Mouse (Mus musculus): ENCODE data around the gene Fam111a. TPM values are rescaled to one million over a fixed set of nuclear protein-coding genes. Genes with fewer than 3 reads are reported as not detected.

The Fam111a gene
- polyA plus RNA-seq, 1 experiment from 2014 or later = 5.3 TPM

GRCm38 (mm10) chr19:12502756-12503155, 42.8 kb upstream of the Fam111a start:
- H3K9ac ChIP-seq (ENCODE audit: low read depth, low read length) = no peak overlapping the region
- no peak for ATAC-seq
- WGBS = 95% methylated on average over 7 of the region's 7 CpGs
- no peak overlapping the region for H3K4me2 ChIP-seq (ENCODE audit: low read length)
- H3K4me1 ChIP-seq (ENCODE audit: control insufficient read depth, insufficient read depth, low read length) = peaks cover 28% of the 10 kb centered on the region
- no peaks in the 10 kb centered on the region for H3K36me3 ChIP-seq (ENCODE audit: control insufficient read depth, insufficient read depth, low read length)
- H3K4me3 ChIP-seq (ENCODE audit: low read depth, low read length) = no peak overlapping the region
- no peaks in the 10 kb centered on the region for H3K9me3 ChIP-seq (replicated peaks; ENCODE audit: control insufficient read depth, low read length, poor library complexity, severe bottlenecking)
- no peaks in the 10 kb centered on the region for H3K27me3 ChIP-seq (ENCODE audit: control insufficient read depth, insufficient read depth, low read depth, low read length)
- no peak overlapping the region for H3K27ac ChIP-seq (ENCODE audit: low read length)

DNA sequence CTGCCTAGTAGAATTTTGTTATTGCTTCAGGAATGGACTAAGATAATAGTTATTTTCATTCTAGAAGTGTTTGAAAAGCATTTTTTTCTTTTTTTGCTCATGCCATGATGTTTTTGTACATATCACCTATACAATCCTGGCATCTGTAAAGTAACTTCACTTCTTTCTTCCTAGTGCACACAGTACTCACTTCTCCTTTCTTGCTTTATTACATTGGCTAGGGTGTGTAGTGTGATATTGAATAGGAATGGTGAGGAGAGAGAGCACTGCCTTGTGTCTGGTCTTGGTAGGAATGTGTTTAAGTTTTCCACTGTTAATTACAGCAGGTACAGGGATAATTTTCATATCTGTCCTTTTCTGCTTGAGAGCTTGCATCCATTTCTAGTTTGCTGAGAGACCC, 30.9 kb upstream of the Fam111a start:
- no peaks in the 10 kb centered on the region for H3K27me3 ChIP-seq (ENCODE audit: control insufficient read depth, insufficient read depth, low read depth, low read length)
- no peaks in the 10 kb centered on the region for H3K36me3 ChIP-seq (ENCODE audit: control insufficient read depth, insufficient read depth, low read length)
- H3K4me2 ChIP-seq (ENCODE audit: low read length) = no peak overlapping the region
- ATAC-seq = no peak
- no peak overlapping the region for H3K9ac ChIP-seq (ENCODE audit: low read depth, low read length)
- no peaks in the 10 kb centered on the region for H3K4me1 ChIP-seq (ENCODE audit: control insufficient read depth, insufficient read depth, low read length)
- no peaks in the 10 kb centered on the region for H3K9me3 ChIP-seq (replicated peaks; ENCODE audit: control insufficient read depth, low read length, poor library complexity, severe bottlenecking)
- H3K27ac ChIP-seq (ENCODE audit: low read length) = no peak overlapping the region
- H3K4me3 ChIP-seq (ENCODE audit: low read depth, low read length) = no peak overlapping the region

DNA sequence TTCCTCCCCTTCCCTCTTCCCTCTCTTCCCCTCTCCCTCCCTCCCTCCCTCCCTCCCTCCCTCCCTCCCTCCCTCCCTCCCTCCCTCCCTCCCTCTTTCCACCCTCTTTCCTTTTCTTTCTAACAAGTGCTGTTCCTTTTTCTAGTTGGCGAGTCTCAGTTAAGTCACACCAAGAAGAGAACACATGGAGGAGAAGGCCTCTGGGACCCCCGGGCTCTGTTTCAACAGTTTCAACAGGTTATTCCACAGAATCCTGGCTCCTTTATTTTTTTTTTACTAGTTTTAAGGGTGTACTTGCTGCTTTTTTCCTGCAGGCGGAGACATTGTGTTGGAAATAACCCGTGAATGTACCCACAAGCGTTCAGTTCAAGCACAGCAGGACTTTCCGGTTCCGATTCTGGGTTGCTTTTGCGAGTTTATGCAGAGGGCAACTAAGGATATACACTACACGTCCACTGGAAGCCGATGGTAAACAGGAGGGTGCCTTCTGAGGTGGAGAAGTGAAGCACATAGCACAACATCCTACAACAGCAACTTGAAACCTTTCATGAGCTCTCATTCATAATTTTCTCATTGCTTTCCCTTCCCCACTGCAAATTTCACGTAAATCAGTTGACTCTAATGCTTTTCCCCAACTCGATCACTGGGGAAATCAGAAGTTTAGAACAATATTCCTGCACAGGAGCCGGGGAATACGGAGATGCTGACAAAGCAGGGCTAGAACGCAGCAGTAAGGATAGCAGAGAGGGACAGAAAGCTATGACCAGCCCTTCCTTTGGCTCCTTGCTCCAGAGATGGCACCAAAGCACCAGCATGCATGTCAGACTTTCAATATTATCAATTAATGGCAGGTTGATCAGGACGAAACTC, 27.6 kb upstream of the Fam111a start:
- Histone ChIP-seq H3K4me1 (ENCODE audit: control insufficient read depth, insufficient read depth, low read length) (no peaks in the 10 kb centered on the region), H3K36me3 (ENCODE audit: control insufficient read depth, insufficient read depth, low read length) (no peaks in the 10 kb centered on the region), H3K27ac (ENCODE audit: low read length) (peak overlapping the region; percentile 62), H3K9ac (ENCODE audit: low read depth, low read length) (peak overlapping the region; percentile 70), H3K4me3 (ENCODE audit: low read depth, low read length) (peak overlapping the region; percentile 46), H3K27me3 (ENCODE audit: control insufficient read depth, insufficient read depth, low read depth, low read length) (no peaks in the 10 kb centered on the region), H3K9me3 (replicated peaks; ENCODE audit: control insufficient read depth, low read length, poor library complexity, severe bottlenecking) (no peaks in the 10 kb centered on the region), H3K4me2 (ENCODE audit: low read length) (peak overlapping the region; percentile 58)
- 2% methylated on average over 15 of the region's 16 CpGs for WGBS
- ATAC-seq = peak; percentile 95

- Histone ChIP-seq H3K9ac (ENCODE audit: low read depth, low read length) (peak overlapping the region; percentile 70; the same call in 1 of the 2 replicates), H3K27me3 (ENCODE audit: control insufficient read depth, insufficient read depth, low read depth, low read length) (no peaks in the 10 kb centered on the region), H3K27ac (ENCODE audit: low read length) (no peak overlapping the region; the same call in 1 of the 2 replicates), H3K9me3 (replicated peaks; ENCODE audit: control insufficient read depth, low read length, poor library complexity, severe bottlenecking) (no peaks in the 10 kb centered on the region), H3K4me2 (ENCODE audit: low read length) (peak overlapping the region; percentile 58), H3K4me1 (ENCODE audit: control insufficient read depth, insufficient read depth, low read length) (no peaks in the 10 kb centered on the region), H3K4me3 (ENCODE audit: low read depth, low read length) (peak overlapping the region; percentile 46), H3K36me3 (ENCODE audit: control insufficient read depth, insufficient read depth, low read length) (no peaks in the 10 kb centered on the region)
- no peak; the same call in 1 of the 2 replicates for ATAC-seq
These were observed 27.0 kb upstream of the Fam111a start for GRCm38 (mm10) chr19:12518541-12518890.

GRCm38 (mm10) chr19:12523377-12523776, 22.2 kb upstream of the Fam111a start:
- 51% methylated on average over 4 of the region's 4 CpGs for WGBS
- Histone ChIP-seq H3K9me3 (replicated peaks; ENCODE audit: control insufficient read depth, low read length, poor library complexity, severe bottlenecking) (no peaks in the 10 kb centered on the region), H3K4me3 (ENCODE audit: low read depth, low read length) (no peak overlapping the region), H3K4me2 (ENCODE audit: low read length) (no peak overlapping the region), H3K27me3 (ENCODE audit: control insufficient read depth, insufficient read depth, low read depth, low read length) (no peaks in the 10 kb centered on the region), H3K4me1 (ENCODE audit: control insufficient read depth, insufficient read depth, low read length) (no peaks in the 10 kb centered on the region), H3K9ac (ENCODE audit: low read depth, low read length) (no peak overlapping the region), H3K27ac (ENCODE audit: low read length) (no peak overlapping the region), H3K36me3 (ENCODE audit: control insufficient read depth, insufficient read depth, low read length) (no peaks in the 10 kb centered on the region)
- ATAC-seq = no peak

GRCm38 (mm10) chr19:12537168-12537567, 8.4 kb upstream of the Fam111a start:
- no peak for ATAC-seq
- Histone ChIP-seq H3K27ac (ENCODE audit: low read length) (no peak overlapping the region), H3K27me3 (ENCODE audit: control insufficient read depth, insufficient read depth, low read depth, low read length) (no peaks in the 10 kb centered on the region), H3K4me3 (ENCODE audit: low read depth, low read length) (no peak overlapping the region), H3K9me3 (replicated peaks; ENCODE audit: control insufficient read depth, low read length, poor library complexity, severe bottlenecking) (no peaks in the 10 kb centered on the region), H3K36me3 (ENCODE audit: control insufficient read depth, insufficient read depth, low read length) (no peaks in the 10 kb centered on the region), H3K9ac (ENCODE audit: low read depth, low read length) (no peak overlapping the region), H3K4me2 (ENCODE audit: low read length) (no peak overlapping the region), H3K4me1 (ENCODE audit: control insufficient read depth, insufficient read depth, low read length) (no peaks in the 10 kb centered on the region)

GRCm38 (mm10) chr19:12539975-12540374, 5.6 kb upstream of the Fam111a start:
- Histone ChIP-seq H3K27ac (ENCODE audit: low read length) (no peak overlapping the region), H3K4me3 (ENCODE audit: low read depth, low read length) (no peak overlapping the region), H3K4me1 (ENCODE audit: control insufficient read depth, insufficient read depth, low read length) (no peaks in the 10 kb centered on the region), H3K4me2 (ENCODE audit: low read length) (no peak overlapping the region), H3K27me3 (ENCODE audit: control insufficient read depth, insufficient read depth, low read depth, low read length) (no peaks in the 10 kb centered on the region), H3K36me3 (ENCODE audit: control insufficient read depth, insufficient read depth, low read length) (no peaks in the 10 kb centered on the region), H3K9ac (ENCODE audit: low read depth, low read length) (no peak overlapping the region), H3K9me3 (replicated peaks; ENCODE audit: control insufficient read depth, low read length, poor library complexity, severe bottlenecking) (no peaks in the 10 kb centered on the region)
- 82% methylated on average over 1 of the region's 1 CpGs for WGBS
- ATAC-seq = no peak

- WGBS = 80% methylated on average over 3 of the region's 3 CpGs
- H3K9ac ChIP-seq (ENCODE audit: low read depth, low read length) = no peak overlapping the region
- H3K4me3 ChIP-seq (ENCODE audit: low read depth, low read length) = no peak overlapping the region
- H3K9me3 ChIP-seq (replicated peaks; ENCODE audit: control insufficient read depth, low read length, poor library complexity, severe bottlenecking) = no peaks in the 10 kb centered on the region
- no peak overlapping the region for H3K27ac ChIP-seq (ENCODE audit: low read length)
- no peaks in the 10 kb centered on the region for H3K36me3 ChIP-seq (ENCODE audit: control insufficient read depth, insufficient read depth, low read length)
- no peak for ATAC-seq
- H3K27me3 ChIP-seq (ENCODE audit: control insufficient read depth, insufficient read depth, low read depth, low read length) = no peaks in the 10 kb centered on the region
- no peak overlapping the region for H3K4me2 ChIP-seq (ENCODE audit: low read length)
- no peaks in the 10 kb centered on the region for H3K4me1 ChIP-seq (ENCODE audit: control insufficient read depth, insufficient read depth, low read length)
These were observed 4.8 kb upstream of the Fam111a start for GRCm38 (mm10) chr19:12540727-12541126.

DNA sequence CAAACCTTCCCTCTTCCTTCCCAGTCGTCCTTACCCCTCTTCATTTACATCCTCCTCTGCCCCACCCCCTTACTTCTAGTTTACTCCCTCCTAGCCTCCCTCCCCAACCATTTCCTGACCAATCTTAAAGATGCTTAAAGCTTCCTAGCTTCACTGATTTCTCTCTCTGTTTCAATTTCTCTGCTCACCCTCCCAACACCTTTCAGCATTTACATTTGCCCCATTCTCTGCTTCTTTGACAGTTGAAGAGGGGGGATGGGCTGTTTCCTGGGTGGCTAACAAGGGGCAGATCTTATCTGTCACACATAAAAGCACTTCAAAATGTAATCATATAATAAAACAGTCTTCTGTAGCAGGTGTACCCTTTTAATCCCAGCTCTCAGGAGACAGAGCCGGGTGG, 3.9 kb upstream of the Fam111a start:
- no peak overlapping the region for H3K27ac ChIP-seq (ENCODE audit: low read length)
- no peaks in the 10 kb centered on the region for H3K4me1 ChIP-seq (ENCODE audit: control insufficient read depth, insufficient read depth, low read length)
- H3K4me2 ChIP-seq (ENCODE audit: low read length) = no peak overlapping the region
- no peak overlapping the region for H3K9ac ChIP-seq (ENCODE audit: low read depth, low read length)
- no peak for ATAC-seq
- no peaks in the 10 kb centered on the region for H3K36me3 ChIP-seq (ENCODE audit: control insufficient read depth, insufficient read depth, low read length)
- no peaks in the 10 kb centered on the region for H3K9me3 ChIP-seq (replicated peaks; ENCODE audit: control insufficient read depth, low read length, poor library complexity, severe bottlenecking)
- H3K27me3 ChIP-seq (ENCODE audit: control insufficient read depth, insufficient read depth, low read depth, low read length) = no peaks in the 10 kb centered on the region
- WGBS = 31% methylated on average over 2 of the region's 2 CpGs
- no peak overlapping the region for H3K4me3 ChIP-seq (ENCODE audit: low read depth, low read length)
